Mouse (Mus musculus) embryonic stem cell, embryonic (primary cell): ENCODE data around the gene Spint4.

Source experiments
- CTCF ChIA-PET, 4 experiments: fragments of 300-600 bp in 2 of 4; fragments of 350-600 bp in 2 of 4; sonication (Branson Sonifier 250); formaldehyde crosslinking; loops; one replicate each; lab custom pipeline; 2022; ENCODE audit warnings: inconsistent platforms in 2 of 4; lab: Charles Lee
- POLR2A ChIA-PET, 4 experiments: fragments of 300-600 bp in 2 of 4; fragments of 350-600 bp in 2 of 4; sonication (Branson Sonifier 250); formaldehyde crosslinking; loops; one replicate each; lab custom pipeline; 2022; ENCODE audit warnings: antibody characterized with exemption in 4 of 4, inconsistent platforms in 1 of 4; lab: Charles Lee

The Spint4 gene

GRCm38 (mm10) chr2:164698201-164698600, at the start of gene Spint4:
Gene Spint4 (plus strand): TSS chr2:164698501.
- POLR2A ChIA-PET: interaction anchor here in 1 of 4 experiments (0.5 kb wide), 1 partner anchor 38 kb away, joined by 3 read pairs; no protein-coding TSS in a partner anchor

GRCm38 (mm10) chr2:164655858-164656257, 42.4 kb upstream of the Spint4 start, which contains the start of gene Wfdc10:
Gene Wfdc10 (plus strand): TSS chr2:164656046.
- POLR2A ChIA-PET: interaction anchor here in 3 of 4 experiments (0.5 to 1.3 kb wide), 9 partner anchors 14 to 202 kb away, joined by 3 to 7 read pairs (median 3); partner anchors contain the start of genes Acot8 (in 1 of the 3), Zswim1 (in 1 of the 3) and Zswim3 (in 1 of the 3)
- CTCF ChIA-PET: interaction anchor here (0.5 to 1.9 kb wide), 68 partner anchors 9 to 1993 kb away, joined by 3 to 15 read pairs (median 4); partner anchors contain the start of genes Acot8 (in 1 of the 4), Eppin (in 1 of the 4), Gm20458 (in 1 of the 4) and Snx21 (in 1 of the 4)

More at GRCm38 (mm10) chr2:164698201-164698600, at the start of gene Spint4:
- CTCF ChIA-PET: interaction anchor here in 1 of 4 experiments (1.2 kb wide), 1 partner anchor 19 kb away, joined by 3 read pairs; no protein-coding TSS in a partner anchor

- ChIA-PET CTCF (interaction anchor here (0.5 to 1.9 kb wide), 64 partner anchors 9 to 549 kb away, joined by 3 to 15 read pairs (median 4); partner anchors contain the start of genes Acot8 (in 1 of the 4), Eppin (in 1 of the 4), Gm20458 (in 1 of the 4) and Snx21 (in 1 of the 4)), POLR2A (interaction anchor here (0.5 to 1.3 kb wide), 9 partner anchors 15 to 166 kb away, joined by 3 to 7 read pairs (median 3); partner anchors contain the start of genes Acot8 (in 1 of the 4), Zswim1 (in 1 of the 4) and Zswim3 (in 1 of the 4))
Observed at GRCm38 (mm10) chr2:164656483-164656882, 41.8 kb upstream of the Spint4 start, which contains the start of gene Wfdc9. Gene Wfdc9 (minus strand): TSS chr2:164656583.

- ChIA-PET CTCF (interaction anchor here in 1 of 4 experiments (1.0 kb wide), 1 partner anchor 9 kb away, joined by 3 read pairs; the partner anchor contains the start of genes Wfdc10 and Wfdc9), POLR2A (interaction anchor here in 1 of 4 experiments (0.5 kb wide), 1 partner anchor 1322 kb away, joined by 3 read pairs; no protein-coding TSS in a partner anchor)
Observed at GRCm38 (mm10) chr2:164664851-164665250, 33.5 kb upstream of the Spint4 start.

GRCm38 (mm10) chr2:164670261-164670660, 28.0 kb upstream of the Spint4 start:
- POLR2A ChIA-PET: interaction anchor here in 1 of 4 experiments (0.6 kb wide), 1 partner anchor 476 kb away, joined by 3 read pairs; no protein-coding TSS in a partner anchor
- CTCF ChIA-PET: interaction anchor here in 2 of 4 experiments (0.6 to 1.2 kb wide), 4 partner anchors 9 to 924 kb away, joined by 3 to 10 read pairs (median 6); partner anchors contain the start of genes Wfdc10 (in 1 of the 2) and Wfdc9 (in 1 of the 2)

GRCm38 (mm10) chr2:164670938-164671337, 27.4 kb upstream of the Spint4 start:
- CTCF ChIA-PET: interaction anchor here in 1 of 4 experiments (0.6 kb wide), 1 partner anchor 923 kb away, joined by 10 read pairs; no protein-coding TSS in a partner anchor

GRCm38 (mm10) chr2:164673987-164674386, 24.3 kb upstream of the Spint4 start, which contains the start of gene Wfdc11:
Gene Wfdc11 (minus strand): TSS chr2:164674087.
- CTCF ChIA-PET: no interaction called here

More at GRCm38 (mm10) chr2:164670938-164671337, 27.4 kb upstream of the Spint4 start:
- POLR2A ChIA-PET: no interaction called here

GRCm38 (mm10) chr2:164676103-164676502, 22.2 kb upstream of the Spint4 start:
- POLR2A ChIA-PET: interaction anchor here in 3 of 4 experiments (0.8 to 1.9 kb wide), 5 partner anchors 23 to 233 kb away, joined by 3 to 5 read pairs (median 3); partner anchors contain the start of genes Acot8 (in 2 of the 3), Zswim3 (in 2 of the 3) and Sdc4 (in 1 of the 3)
- CTCF ChIA-PET: interaction anchor here (0.6 to 2.8 kb wide), 8 partner anchors 20 to 56 kb away, joined by 3 to 15 read pairs (median 4); partner anchors contain the start of genes Wfdc10 (in 2 of the 4) and Wfdc9 (in 2 of the 4)

More at GRCm38 (mm10) chr2:164673987-164674386, 24.3 kb upstream of the Spint4 start, which contains the start of gene Wfdc11:
- POLR2A ChIA-PET: no interaction called here

- ChIA-PET CTCF (interaction anchor here in 3 of 4 experiments (0.5 to 2.8 kb wide), 7 partner anchors 21 to 195 kb away, joined by 4 to 15 read pairs (median 7); partner anchors contain the start of genes Wfdc10 (in 2 of the 3) and Wfdc9 (in 2 of the 3)), POLR2A (interaction anchor here (0.8 to 1.9 kb wide), 6 partner anchors 20 to 234 kb away, joined by 3 to 5 read pairs (median 3); partner anchors contain the start of genes Acot8 (in 2 of the 4), Zswim3 (in 2 of the 4), Sdc4 (in 1 of the 4) and Wfdc9 (in 1 of the 4))
Observed at GRCm38 (mm10) chr2:164676916-164677685, 21.2 kb upstream of the Spint4 start.

GRCm38 (mm10) chr2:164678848-164679625, 19.3 kb upstream of the Spint4 start:
- POLR2A ChIA-PET: interaction anchor here in 3 of 4 experiments (0.7 to 1.2 kb wide), 8 partner anchors 9 to 661 kb away, joined by 3 to 4 read pairs (median 4); partner anchors contain the start of genes Zswim1 (in 2 of the 3), Dnttip1 (in 1 of the 3) and Wfdc3 (in 1 of the 3)

GRCm38 (mm10) chr2:164679906-164680305, 18.4 kb upstream of the Spint4 start:
- CTCF ChIA-PET: interaction anchor here (0.6 to 2.3 kb wide), 41 partner anchors 9 to 395 kb away, joined by 3 to 37 read pairs (median 4); partner anchors contain the start of genes Wfdc10 (in 2 of the 4), Wfdc9 (in 2 of the 4), Gm20458 (in 1 of the 4) and Snx21 (in 1 of the 4)

More at GRCm38 (mm10) chr2:164678848-164679625, 19.3 kb upstream of the Spint4 start:
- CTCF ChIA-PET: interaction anchor here (0.6 to 2.3 kb wide), 60 partner anchors 8 to 937 kb away, joined by 3 to 37 read pairs (median 4); partner anchors contain the start of genes Wfdc10 (in 3 of the 4), Wfdc9 (in 3 of the 4), Eppin (in 1 of the 4) and Gm20458 (in 1 of the 4)

GRCm38 (mm10) chr2:164684807-164685206, 13.5 kb upstream of the Spint4 start, which contains the start of gene Wfdc13:
Gene Wfdc13 (plus strand): TSS chr2:164685107.
- ChIA-PET CTCF (interaction anchor here in 1 of 4 experiments (1.2 kb wide), 1 partner anchor 29 kb away, joined by 3 read pairs; the partner anchor contains the start of genes Wfdc10 and Wfdc9), POLR2A (interaction anchor here in 1 of 4 experiments (0.6 kb wide), 1 partner anchor 81 kb away, joined by 4 read pairs; no protein-coding TSS in a partner anchor)

More at GRCm38 (mm10) chr2:164679906-164680305, 18.4 kb upstream of the Spint4 start:
- POLR2A ChIA-PET: interaction anchor here in 2 of 4 experiments (0.7 to 1.2 kb wide), 6 partner anchors 8 to 143 kb away, joined by 3 to 4 read pairs (median 4); partner anchors contain the start of genes Dnttip1 (in 1 of the 2), Wfdc3 (in 1 of the 2) and Zswim1 (in 1 of the 2)

- ChIA-PET CTCF (interaction anchor here (0.5 to 2.2 kb wide), 15 partner anchors 22 to 839 kb away, joined by 3 to 7 read pairs (median 4); partner anchors contain the start of genes Wfdc10 (in 2 of the 4) and Wfdc9 (in 2 of the 4)), POLR2A (interaction anchor here in 1 of 4 experiments (0.6 kb wide), 1 partner anchor 26 kb away, joined by 3 read pairs; no protein-coding TSS in a partner anchor)
Observed at GRCm38 (mm10) chr2:164700959-164701358, 2.7 kb downstream of the Spint4 start.

GRCm38 (mm10) chr2:164701761-164702160, 3.5 kb downstream of the Spint4 start:
- POLR2A ChIA-PET: no interaction called here
- CTCF ChIA-PET: interaction anchor here in 3 of 4 experiments (1.0 to 2.2 kb wide), 4 partner anchors 23 to 183 kb away, joined by 3 to 7 read pairs (median 3); partner anchors contain the start of genes Wfdc10 (in 1 of the 3) and Wfdc9 (in 1 of the 3)

- ChIA-PET POLR2A (no interaction called here), CTCF (interaction anchor here in 3 of 4 experiments (0.5 to 1.4 kb wide), 9 partner anchors 13 to 709 kb away, joined by 3 to 14 read pairs (median 3); partner anchors contain the start of genes Wfdc10 (in 1 of the 3) and Wfdc9 (in 1 of the 3))
Observed at GRCm38 (mm10) chr2:164704235-164704634, 5.9 kb downstream of the Spint4 start.
